Mouse (Mus musculus) bone marrow macrophage, adult 2 months (primary cell): Measurements from ENCODE around the gene Ppm1h. TPM values are rescaled to one million over a fixed set of nuclear protein-coding genes. Genes with fewer than 3 reads are reported as not detected.

Source experiments
- H3K27ac ChIP-seq: 2 replicates; pipeline ENCODE4 v1.5.1; 2012; ENCODE audit warnings: low read depth, low read length; ENCODE audit not compliant: insufficient read depth
- H3K4me1 ChIP-seq: 2 replicates; pipeline ENCODE4 v1.6.1; 2012; ENCODE audit warnings: low read length; ENCODE audit not compliant: control insufficient read depth, insufficient read depth
- H3K4me3 ChIP-seq: 2 replicates; pipeline ENCODE4 v1.5.1; 2012; ENCODE audit warnings: mild to moderate bottlenecking, low read length, moderate library complexity; ENCODE audit not compliant: insufficient read depth
- CTCF ChIP-seq: IDR thresholded peaks from 2 replicates; pipeline ENCODE4 v1.5.1; 2012; ENCODE audit warnings: low read depth, mild to moderate bottlenecking, low read length, moderate library complexity
- POLR2A ChIP-seq: IDR thresholded peaks from 2 replicates; pipeline ENCODE4 v1.6.1; 2012; ENCODE audit warnings: mild to moderate bottlenecking, low read depth, low read length, borderline replicate concordance
- polyA plus RNA-seq: library from polyadenylated mRNA; stranded (reverse); fragments of >200 nt; gene quantifications from 2 replicates; pipeline ENCODE4 v1.2.4, GENCODE M21; 2012; ENCODE audit not compliant: missing spikeins, insufficient read depth, insufficient read length

Gene Ppm1h
- polyA plus RNA-seq, 1 experiment = 52.4 TPM

- no peak for TF ChIP-seq POLR2A
- Histone ChIP-seq H3K4me3 (no peak overlapping the region), H3K27ac (no peak overlapping the region), H3K4me1 (no peaks in the 10 kb centered on the region)
These were observed 183.3 kb downstream of the Ppm1h start for GRCm38 (mm10) chr10:122861696-122862385.

- TF ChIP-seq POLR2A = no peak
- TF ChIP-seq CTCF = no peak
- H3K4me1 ChIP-seq = no peaks in the 10 kb centered on the region
- no peak overlapping the region for H3K4me3 ChIP-seq
- H3K27ac ChIP-seq = no peak overlapping the region
These were observed 183.9 kb downstream of the Ppm1h start for GRCm38 (mm10) chr10:122862386-122863023.

DNA sequence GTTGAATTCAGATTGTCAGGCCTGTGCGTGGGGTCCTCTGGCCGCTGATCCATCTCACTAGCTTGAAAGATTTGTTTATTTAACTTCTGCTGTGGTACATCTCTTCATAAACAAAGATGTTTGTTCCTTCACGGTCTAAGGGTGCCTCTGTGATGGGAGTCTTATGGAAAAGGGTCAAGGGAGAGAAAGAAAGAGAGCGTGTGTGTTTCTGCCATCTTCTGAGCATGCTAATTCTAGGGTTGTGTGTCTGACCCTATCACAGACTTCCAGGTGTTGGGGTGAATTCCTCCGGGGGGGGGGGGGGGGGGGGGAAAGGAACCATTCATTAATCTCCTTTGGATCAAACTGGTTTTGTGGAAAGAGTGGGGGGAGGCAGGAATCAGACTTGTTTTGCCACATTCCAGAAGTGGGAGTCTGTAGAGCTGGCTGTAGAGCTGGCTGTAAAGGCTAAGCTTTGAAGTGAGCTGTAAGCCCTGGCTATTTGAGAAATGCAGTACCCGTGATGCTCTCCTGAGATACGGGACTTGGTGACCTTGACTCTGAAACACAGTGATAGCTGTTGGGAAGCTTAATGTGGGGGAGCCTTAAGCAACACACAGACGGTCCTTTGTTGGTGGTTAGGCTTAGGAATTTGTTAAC is 191.4 kb downstream of the Ppm1h start:
- Histone ChIP-seq H3K4me3 (no peak overlapping the region), H3K4me1 (peaks cover 5% of the 10 kb centered on the region), H3K27ac (no peak overlapping the region)
- no peak for TF ChIP-seq POLR2A
- TF ChIP-seq CTCF = no peak

GRCm38 (mm10) chr10:122870848-122871494 is 192.4 kb downstream of the Ppm1h start:
- Histone ChIP-seq H3K4me1 (peaks cover 5% of the 10 kb centered on the region), H3K4me3 (no peak overlapping the region), H3K27ac (no peak overlapping the region)
- TF ChIP-seq POLR2A (no peak), CTCF (no peak)

- Histone ChIP-seq H3K4me3 (no peak overlapping the region), H3K27ac (no peak overlapping the region), H3K4me1 (peaks cover 6% of the 10 kb centered on the region)
- TF ChIP-seq CTCF (no peak), POLR2A (no peak)
These were observed 194.2 kb downstream of the Ppm1h start for GRCm38 (mm10) chr10:122872720-122873119.

DNA sequence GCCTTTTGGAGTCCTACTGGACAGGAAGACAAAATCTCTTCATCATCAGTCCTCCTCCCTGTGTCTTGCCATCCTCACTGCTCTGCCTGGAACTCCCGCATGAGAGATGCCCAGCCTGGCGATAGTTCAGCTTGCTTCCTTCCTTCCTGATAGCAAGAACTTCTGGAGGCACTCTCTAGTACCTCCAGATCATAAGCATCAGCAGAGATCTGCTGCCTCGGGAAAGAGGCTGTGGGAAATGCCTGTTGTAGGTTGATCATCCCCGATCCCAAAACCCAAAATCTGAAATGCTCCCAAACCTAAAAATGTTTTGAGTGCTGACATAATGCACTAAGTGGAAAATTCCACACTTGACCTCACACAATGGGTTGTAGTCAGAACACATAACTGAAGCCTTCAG is 198.4 kb downstream of the Ppm1h start:
- TF ChIP-seq POLR2A = no peak
- TF ChIP-seq CTCF = no peak
- H3K27ac ChIP-seq = no peak overlapping the region
- H3K4me3 ChIP-seq = no peak overlapping the region
- H3K4me1 ChIP-seq = peaks cover 9% of the 10 kb centered on the region

GRCm38 (mm10) chr10:122877436-122877835 is 198.9 kb downstream of the Ppm1h start:
- no peak overlapping the region for H3K27ac ChIP-seq
- H3K4me1 ChIP-seq = peaks cover 13% of the 10 kb centered on the region
- no peak for TF ChIP-seq CTCF
- TF ChIP-seq POLR2A = no peak
- H3K4me3 ChIP-seq = no peak overlapping the region

DNA sequence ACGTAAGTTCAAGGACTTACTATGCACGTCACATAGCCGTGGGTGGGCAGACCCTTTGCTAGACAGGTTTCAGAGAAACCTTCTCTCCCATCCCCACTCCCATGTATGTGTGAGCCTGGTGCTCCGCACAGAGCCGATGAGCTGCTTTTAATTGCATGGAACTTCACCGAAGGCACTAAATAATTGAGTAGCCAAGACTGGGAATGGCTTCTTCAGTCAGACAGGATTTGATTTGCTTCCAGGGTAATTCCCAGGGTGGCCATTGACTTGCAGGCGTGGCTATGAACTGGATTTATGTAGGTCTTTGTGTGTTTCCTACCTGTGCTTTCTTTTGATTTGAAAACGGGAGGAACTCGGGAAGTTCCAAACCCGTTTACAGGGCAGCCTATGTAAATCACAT is 202.9 kb downstream of the Ppm1h start:
- H3K27ac ChIP-seq = no peak overlapping the region
- TF ChIP-seq CTCF (no peak), POLR2A (no peak)
- no peak overlapping the region for H3K4me3 ChIP-seq
- H3K4me1 ChIP-seq = peaks cover 29% of the 10 kb centered on the region

GRCm38 (mm10) chr10:122882614-122883013 is 204.1 kb downstream of the Ppm1h start:
- H3K27ac ChIP-seq = peak overlapping the region; percentile 67
- no peak overlapping the region for H3K4me3 ChIP-seq
- H3K4me1 ChIP-seq = peaks cover 27% of the 10 kb centered on the region
- TF ChIP-seq CTCF = no peak
- no peak for TF ChIP-seq POLR2A
